Mouse (Mus musculus) adrenal gland, adult 8-10 months (tissue): ENCODE measurements around the gene Usp26. TPM values are rescaled to one million over a fixed set of nuclear protein-coding genes. Genes with fewer than 3 reads are reported as not detected.
A peak's percentile ranks its signal among the peaks of the same experiment; 100 is the strongest.

Source experiments
- DNase-seq: peaks from one replicate; pipeline ENCODE4 v3.0.0; 2022
- total RNA-seq, 4 experiments: library from RNA; stranded (reverse); gene quantifications; 2 replicates each; pipeline ENCODE4 v1.2.4; 2022

Usp26 gene
- total RNA-seq: under 1 TPM in 1 of 4 experiments, not detected in 3; 0.09 TPM

DNA sequence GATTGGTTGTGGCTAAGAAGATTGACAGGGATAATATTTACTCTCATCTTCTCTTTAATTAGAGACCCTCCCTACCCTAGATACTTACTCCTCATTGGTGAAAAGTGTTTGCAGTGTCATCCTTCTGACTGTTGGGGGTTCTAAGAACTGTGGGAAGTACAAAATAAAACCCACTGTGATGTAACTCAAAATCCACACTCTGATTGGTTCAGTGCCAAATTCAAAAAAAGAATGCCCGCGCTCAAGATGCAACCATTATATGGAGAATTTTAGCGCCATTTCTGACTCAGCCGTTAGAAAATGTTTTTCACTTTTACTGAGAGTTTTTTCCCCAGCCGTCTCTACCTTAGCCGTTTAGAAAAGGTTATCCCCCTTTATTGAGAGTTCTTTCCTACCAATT lies at the start of gene Usp26:
TSS of gene Usp26 (minus strand) at position 101 of the 400 bp plus-strand sequence.
- no peak for DNase-seq

GRCm38 (mm10) chrX:51814466-51815247 lies 13.6 kb upstream of the Usp26 start:
- no peak for DNase-seq

DNA sequence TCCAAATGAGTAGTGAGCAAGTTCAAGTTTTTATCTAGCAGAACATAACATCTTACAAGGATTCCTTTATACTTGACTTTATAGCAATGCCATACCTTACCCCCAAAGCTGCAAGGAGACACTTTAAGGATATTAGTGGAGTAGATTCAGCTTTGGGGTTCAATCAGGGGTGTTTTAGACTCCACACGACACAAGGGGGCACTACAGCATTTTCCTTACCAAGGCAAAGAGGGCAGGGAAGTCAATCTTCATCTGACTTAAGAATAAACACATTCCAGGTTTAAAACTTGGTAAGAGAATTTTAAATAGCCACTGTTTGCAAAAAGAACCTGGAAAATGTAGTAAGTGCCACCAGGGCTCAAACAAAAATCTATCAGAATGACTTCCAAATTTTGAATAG lies 33.6 kb downstream of the Usp26 start:
- DNase-seq: no peak

DNA sequence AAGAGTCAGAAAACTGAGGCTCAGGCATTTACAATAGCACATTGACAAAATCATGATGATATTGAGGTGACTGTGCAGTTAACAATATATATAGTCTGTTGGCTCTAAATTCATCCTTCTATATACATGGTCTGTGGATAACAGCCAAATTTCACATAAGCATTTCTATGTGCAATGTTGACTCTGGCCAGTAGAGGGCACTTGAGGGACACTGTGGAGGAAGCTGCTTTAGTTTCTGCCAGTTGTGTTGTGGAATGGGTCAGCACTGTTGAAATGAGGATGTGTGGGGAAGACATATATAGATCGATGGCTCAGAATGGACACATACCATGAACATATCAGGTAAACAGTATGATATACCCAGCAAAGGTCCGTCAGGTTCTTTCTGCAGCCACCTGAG lies 64.6 kb downstream of the Usp26 start:
- DNase-seq: peak; percentile 5

DNA sequence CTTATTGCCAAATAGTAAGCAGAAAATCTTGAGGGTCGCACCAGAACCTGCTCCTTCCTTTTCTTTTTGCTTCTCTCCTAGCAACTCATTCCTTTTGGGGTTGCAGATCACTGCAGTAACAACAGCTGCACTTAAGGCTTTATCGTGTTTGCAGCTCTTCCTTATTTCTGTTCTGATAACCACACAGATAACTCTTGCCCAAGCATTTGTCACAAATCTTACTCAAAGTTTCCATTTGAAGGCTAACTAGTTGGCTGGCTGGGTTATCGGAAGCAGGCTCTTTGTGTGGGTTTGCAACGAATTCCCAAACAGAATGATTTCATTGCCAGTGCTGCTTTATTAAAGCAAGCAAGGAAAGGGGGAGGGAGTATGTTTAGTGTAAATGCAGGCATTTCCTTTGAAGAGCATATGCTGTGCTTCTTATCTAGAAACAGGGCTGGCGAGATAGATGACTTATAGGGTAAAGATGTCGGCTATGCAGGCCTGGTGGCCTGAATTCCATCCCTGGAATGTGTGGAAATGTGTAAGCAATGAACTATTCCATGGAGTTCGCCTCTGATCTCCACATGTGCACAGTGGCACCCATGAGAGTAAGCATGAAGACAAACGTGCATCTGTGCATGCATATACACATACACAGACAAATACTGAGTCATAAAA lies 86.8 kb downstream of the Usp26 start:
- no peak for DNase-seq

- DNase-seq: peak; percentile 48
Measured at GRCm38 (mm10) chrX:51712996-51713395, 88.0 kb downstream of the Usp26 start.

Other genes starting within 250 kb of the Usp26 start
- 1 to 10 TPM; 1.5 to 3.7 (median 2.2) TPM for gene Hs6st2, start 119.4 kb downstream of the Usp26 start, total RNA-seq
- not detected for gene 1700080O16Rik, start 171.5 kb upstream of the Usp26 start, total RNA-seq